Mouse (Mus musculus): ENCODE measurements around the gene Cntf. TPM values are rescaled to one million over a fixed set of nuclear protein-coding genes. Genes with fewer than 3 reads are reported as not detected.

The Cntf gene
- 0.66 and 0.76 TPM in 2 replicates for polyA plus RNA-seq (2012; rRNA removed; ENCODE audit: low replicate concordance)

GRCm38 (mm10) chr19:12765308-12765707, at the start of gene Cntf:
Gene Cntf (minus strand): TSS chr19:12765632.

GRCm38 (mm10) chr19:12795511-12796327, 30.3 kb upstream of the Cntf start, which contains the start of the genes Zfp91 and Lpxn:
Gene Zfp91 (minus strand): TSS chr19:12796126.
Gene Lpxn (plus strand): TSS chr19:12796193.

Other genes starting within 250 kb of the Cntf start
- 2.7 and 4.5 TPM in 2 replicates for gene Fam111a, start 219.9 kb downstream of the Cntf start, polyA plus RNA-seq (2012; rRNA removed; ENCODE audit: low replicate concordance)
- 0.06 TPM in 1 of 2 replicates, not detected in the other for gene Gm4952, start 165.7 kb downstream of the Cntf start, polyA plus RNA-seq (2012; rRNA removed; ENCODE audit: low replicate concordance)
- gene Glyat, start 132.3 kb downstream of the Cntf start, polyA plus RNA-seq (2012; rRNA removed; ENCODE audit: low replicate concordance) = not detected in 2 replicates
- not detected in 2 replicates for gene Olfr1442, start 95.2 kb downstream of the Cntf start, polyA plus RNA-seq (2012; rRNA removed; ENCODE audit: low replicate concordance)
- gene Olfr1443, start 87.5 kb downstream of the Cntf start, polyA plus RNA-seq (2012; rRNA removed; ENCODE audit: low replicate concordance) = not detected in 2 replicates
- gene Keg1, start 69.8 kb downstream of the Cntf start, polyA plus RNA-seq (2012; rRNA removed; ENCODE audit: low replicate concordance) = not detected in 2 replicates
- gene Zfp91, start 30.5 kb upstream of the Cntf start, polyA plus RNA-seq (2012; rRNA removed; ENCODE audit: low replicate concordance) = 19.6 and 23.0 TPM in 2 replicates
- 7.1 and 8.0 TPM in 2 replicates for gene Lpxn, start 30.6 kb upstream of the Cntf start, polyA plus RNA-seq (2012; rRNA removed; ENCODE audit: low replicate concordance)
- gene Gm5244, start 81.0 kb upstream of the Cntf start, polyA plus RNA-seq (2012; rRNA removed; ENCODE audit: low replicate concordance) = not detected in 2 replicates
- gene Olfr1444, start 91.7 kb upstream of the Cntf start, polyA plus RNA-seq (2012; rRNA removed; ENCODE audit: low replicate concordance) = not detected in 2 replicates
- gene Olfr1445, start 118.2 kb upstream of the Cntf start, polyA plus RNA-seq (2012; rRNA removed; ENCODE audit: low replicate concordance) = not detected in 2 replicates
- gene Olfr1446, start 127.9 kb upstream of the Cntf start, polyA plus RNA-seq (2012; rRNA removed; ENCODE audit: low replicate concordance) = not detected in 2 replicates
- not detected in 2 replicates for gene Olfr1447, start 138.1 kb upstream of the Cntf start, polyA plus RNA-seq (2012; rRNA removed; ENCODE audit: low replicate concordance)
- not detected in 2 replicates for gene Olfr1448, start 158.8 kb upstream of the Cntf start, polyA plus RNA-seq (2012; rRNA removed; ENCODE audit: low replicate concordance)
- not detected in 2 replicates for gene Olfr1449, start 165.2 kb upstream of the Cntf start, polyA plus RNA-seq (2012; rRNA removed; ENCODE audit: low replicate concordance)
- not detected in 2 replicates for gene Olfr1450, start 184.6 kb upstream of the Cntf start, polyA plus RNA-seq (2012; rRNA removed; ENCODE audit: low replicate concordance)
- gene Olfr1451, start 229.4 kb upstream of the Cntf start, polyA plus RNA-seq (2012; rRNA removed; ENCODE audit: low replicate concordance) = not detected in 2 replicates